Mouse (Mus musculus): ENCODE results near the gene Epn1. TPM values are rescaled to one million over a fixed set of nuclear protein-coding genes. Genes with fewer than 3 reads are reported as not detected.

The Epn1 gene
- total RNA-seq, 1 experiment = 51.8 TPM

- no peaks in the 10 kb centered on the region for H3K36me3 ChIP-seq (ENCODE audit: control insufficient read depth, insufficient read depth, low read length, poor library complexity, severe bottlenecking)
- in situ Hi-C loops (cut with MboI; ENCODE audit: low sequenced_read_pairs in 2 of 2, unreplicated experiment in 2 of 2) = no loop called here
- TF ChIP-seq HCFC1 (IDR thresholded peaks at IDR 0.05; ENCODE audit: borderline replicate concordance, insufficient read depth, low read length) = peak; percentile 61; the same call in 1 of the 2 replicates
- no peak for TF ChIP-seq CHD2 (IDR thresholded peaks at IDR 0.05; ENCODE audit: low read depth, low read length)
- no peak for TF ChIP-seq MAFK (IDR thresholded peaks at IDR 0.05; ENCODE audit: insufficient read depth, low read depth, low read length)
- no peak for TF ChIP-seq ZC3H11A (IDR thresholded peaks at IDR 0.05; ENCODE audit: borderline replicate concordance, low read depth, low read length)
- TF ChIP-seq ZNF384 (IDR thresholded peaks at IDR 0.05; ENCODE audit: low read depth, low read length) = no peak
- peak overlapping the region; percentile 70; the same call in 1 of the 2 replicates for H3K9ac ChIP-seq (ENCODE audit: insufficient read depth, low read depth, low read length, poor library complexity, severe bottlenecking)
- H3K4me3 ChIP-seq (ENCODE audit: insufficient read depth in 1 of 2, low read depth in 1 of 2, low read length in 2 of 2, poor library complexity in 1 of 2, severe bottlenecking in 1 of 2) = peak overlapping the region; percentile 68 to 86
- H3K9me3 ChIP-seq (ENCODE audit: control insufficient read depth, insufficient read depth, low read depth, low read length) = no peaks in the 10 kb centered on the region
- no peak for DNase-seq (ENCODE audit: low read depth, low spot score)
- peaks cover 3 to 11% of the 10 kb centered on the region in 2 experiments; a peak in 1 of 4 replicates for H3K4me1 ChIP-seq (ENCODE audit: control insufficient read depth in 2 of 2, insufficient read depth in 2 of 2, low read length in 2 of 2, poor library complexity in 1 of 2)
- H3K27ac ChIP-seq (ENCODE audit: insufficient read depth, low read depth, low read length, poor library complexity, severe bottlenecking) = no peak overlapping the region
Measured at GRCm38 (mm10) chr7:5053456-5054179, 26.4 kb upstream of the Epn1 start.

- Histone ChIP-seq H3K36me3 (ENCODE audit: control insufficient read depth, insufficient read depth, low read length, poor library complexity, severe bottlenecking) (peaks cover 2% of the 10 kb centered on the region; the same call in 1 of the 2 replicates), H3K9ac (ENCODE audit: insufficient read depth, low read depth, low read length, poor library complexity, severe bottlenecking) (peak overlapping the region; percentile 82), H3K9me3 (ENCODE audit: control insufficient read depth, insufficient read depth, low read depth, low read length) (no peaks in the 10 kb centered on the region), H3K4me3 (ENCODE audit: insufficient read depth in 1 of 2, low read depth in 1 of 2, low read length in 2 of 2, poor library complexity in 1 of 2, severe bottlenecking in 1 of 2) (peak overlapping the region; percentile 51 to 75), H3K27ac (ENCODE audit: insufficient read depth, low read depth, low read length, poor library complexity, severe bottlenecking) (no peak overlapping the region), H3K4me1 (ENCODE audit: control insufficient read depth in 2 of 2, insufficient read depth in 2 of 2, low read length in 2 of 2, poor library complexity in 1 of 2) (peaks cover 0 to 11% of the 10 kb centered on the region in 2 experiments; a peak in 1 of 4 replicates)
- no peak for DNase-seq (ENCODE audit: low read depth, low spot score)
- in situ Hi-C loops (cut with MboI; ENCODE audit: low sequenced_read_pairs in 2 of 2, unreplicated experiment in 2 of 2) = no loop called here
- TF ChIP-seq ZC3H11A (IDR thresholded peaks at IDR 0.05; ENCODE audit: borderline replicate concordance, low read depth, low read length) = no peak
- TF ChIP-seq CHD2 (IDR thresholded peaks at IDR 0.05; ENCODE audit: low read depth, low read length) = no peak
- no peak for TF ChIP-seq MAFK (IDR thresholded peaks at IDR 0.05; ENCODE audit: insufficient read depth, low read depth, low read length)
- no peak for TF ChIP-seq ZNF384 (IDR thresholded peaks at IDR 0.05; ENCODE audit: low read depth, low read length)
- no peak for TF ChIP-seq HCFC1 (IDR thresholded peaks at IDR 0.05; ENCODE audit: borderline replicate concordance, insufficient read depth, low read length)
Measured at GRCm38 (mm10) chr7:5056651-5057263, 23.3 kb upstream of the Epn1 start.

- H3K36me3 ChIP-seq (ENCODE audit: control insufficient read depth, insufficient read depth, low read length, poor library complexity, severe bottlenecking) = peaks cover 2% of the 10 kb centered on the region; the same call in 1 of the 2 replicates
- peaks cover 0 to 11% of the 10 kb centered on the region in 2 experiments; a peak in 1 of 4 replicates for H3K4me1 ChIP-seq (ENCODE audit: control insufficient read depth in 2 of 2, insufficient read depth in 2 of 2, low read length in 2 of 2, poor library complexity in 1 of 2)
- in situ Hi-C loops (cut with MboI; ENCODE audit: low sequenced_read_pairs in 2 of 2, unreplicated experiment in 2 of 2) = no loop called here
- no peak for DNase-seq (ENCODE audit: low read depth, low spot score)
- H3K9me3 ChIP-seq (ENCODE audit: control insufficient read depth, insufficient read depth, low read depth, low read length) = no peaks in the 10 kb centered on the region
- 0 out of 2 replicates have a peak overlapping the region, but pooled peaks have one; percentile 82 for H3K9ac ChIP-seq (ENCODE audit: insufficient read depth, low read depth, low read length, poor library complexity, severe bottlenecking)
- TF ChIP-seq MAFK (IDR thresholded peaks at IDR 0.05; ENCODE audit: insufficient read depth, low read depth, low read length) = no peak
- TF ChIP-seq ZC3H11A (IDR thresholded peaks at IDR 0.05; ENCODE audit: borderline replicate concordance, low read depth, low read length) = no peak
- no peak for TF ChIP-seq ZNF384 (IDR thresholded peaks at IDR 0.05; ENCODE audit: low read depth, low read length)
- TF ChIP-seq CHD2 (IDR thresholded peaks at IDR 0.05; ENCODE audit: low read depth, low read length) = no peak
- no peak for TF ChIP-seq HCFC1 (IDR thresholded peaks at IDR 0.05; ENCODE audit: borderline replicate concordance, insufficient read depth, low read length)
- no peak overlapping the region for H3K27ac ChIP-seq (ENCODE audit: insufficient read depth, low read depth, low read length, poor library complexity, severe bottlenecking)
- peak overlapping the region; percentile 51 to 75 for H3K4me3 ChIP-seq (ENCODE audit: insufficient read depth in 1 of 2, low read depth in 1 of 2, low read length in 2 of 2, poor library complexity in 1 of 2, severe bottlenecking in 1 of 2)
Measured at GRCm38 (mm10) chr7:5057381-5057780, 22.7 kb upstream of the Epn1 start.

- in situ Hi-C loops (cut with MboI; ENCODE audit: low sequenced_read_pairs in 2 of 2, unreplicated experiment in 2 of 2) = no loop called here
- Histone ChIP-seq H3K4me3 (ENCODE audit: insufficient read depth in 1 of 2, low read depth in 1 of 2, low read length in 2 of 2, poor library complexity in 1 of 2, severe bottlenecking in 1 of 2) (no peak overlapping the region), H3K9ac (ENCODE audit: insufficient read depth, low read depth, low read length, poor library complexity, severe bottlenecking) (no peak overlapping the region), H3K4me1 (ENCODE audit: control insufficient read depth in 2 of 2, insufficient read depth in 2 of 2, low read length in 2 of 2, poor library complexity in 1 of 2) (peaks cover 0 to 11% of the 10 kb centered on the region in 2 experiments; a peak in 1 of 4 replicates), H3K27ac (ENCODE audit: insufficient read depth, low read depth, low read length, poor library complexity, severe bottlenecking) (no peak overlapping the region), H3K36me3 (ENCODE audit: control insufficient read depth, insufficient read depth, low read length, poor library complexity, severe bottlenecking) (peaks cover 2% of the 10 kb centered on the region; the same call in 1 of the 2 replicates), H3K9me3 (ENCODE audit: control insufficient read depth, insufficient read depth, low read depth, low read length) (no peaks in the 10 kb centered on the region)
- DNase-seq (ENCODE audit: low read depth, low spot score) = no peak
- no peak for TF ChIP-seq HCFC1 (IDR thresholded peaks at IDR 0.05; ENCODE audit: borderline replicate concordance, insufficient read depth, low read length)
- no peak for TF ChIP-seq CHD2 (IDR thresholded peaks at IDR 0.05; ENCODE audit: low read depth, low read length)
- TF ChIP-seq MAFK (IDR thresholded peaks at IDR 0.05; ENCODE audit: insufficient read depth, low read depth, low read length) = no peak
- TF ChIP-seq ZC3H11A (IDR thresholded peaks at IDR 0.05; ENCODE audit: borderline replicate concordance, low read depth, low read length) = no peak
- no peak for TF ChIP-seq ZNF384 (IDR thresholded peaks at IDR 0.05; ENCODE audit: low read depth, low read length)
Measured at GRCm38 (mm10) chr7:5057804-5058203, 22.2 kb upstream of the Epn1 start.
